Mouse (Mus musculus): ENCODE data around the gene Iqch.
"Not testable (repeated sequence)": the region's sequence is repeated elsewhere in the genome, so short reads cannot be mapped to it uniquely, and the experiment has no call there.

Iqch gene

DNA sequence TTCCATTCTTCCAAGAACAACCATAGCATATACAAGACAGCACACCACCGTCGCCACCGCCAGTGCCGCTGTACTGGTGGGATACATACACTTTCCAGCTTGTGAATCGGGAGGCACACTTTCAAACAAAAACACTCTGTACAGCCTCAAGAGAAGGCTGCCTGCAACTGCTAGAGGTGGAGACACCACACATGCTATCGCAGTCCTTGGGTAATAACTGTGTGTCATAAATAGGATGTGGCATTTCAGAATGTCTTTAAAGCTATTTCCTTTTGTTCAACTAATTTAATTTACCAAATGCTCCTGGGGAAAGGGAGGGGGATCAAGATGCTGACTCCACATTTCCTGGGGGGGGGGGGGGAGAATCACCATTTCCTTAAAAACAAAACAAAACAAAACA is 34.0 kb downstream of the Iqch start:
- DNase-seq (ENCODE audit: low read depth, low spot score): no peak

DNA sequence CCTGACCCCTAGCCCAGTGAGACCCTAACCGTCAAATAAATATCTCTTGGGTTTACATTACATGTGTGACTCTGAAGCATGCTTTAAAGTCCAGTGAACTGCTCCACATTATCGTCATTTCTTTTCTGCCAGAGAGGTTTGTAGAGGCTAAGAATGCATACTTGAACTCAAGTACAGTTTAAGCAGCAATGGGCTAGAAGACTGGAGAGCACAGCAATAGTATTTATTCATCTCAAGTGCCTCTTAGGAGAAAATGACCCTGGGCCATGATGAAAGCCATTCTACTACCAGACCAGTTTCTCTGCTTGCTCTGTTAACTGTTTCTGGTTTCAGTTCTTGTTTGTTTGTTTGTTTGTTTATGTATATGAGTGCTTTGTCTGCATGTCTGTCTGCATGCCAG is 38.9 kb downstream of the Iqch start:
- no peak for DNase-seq (ENCODE audit: low read depth, low spot score)

DNA sequence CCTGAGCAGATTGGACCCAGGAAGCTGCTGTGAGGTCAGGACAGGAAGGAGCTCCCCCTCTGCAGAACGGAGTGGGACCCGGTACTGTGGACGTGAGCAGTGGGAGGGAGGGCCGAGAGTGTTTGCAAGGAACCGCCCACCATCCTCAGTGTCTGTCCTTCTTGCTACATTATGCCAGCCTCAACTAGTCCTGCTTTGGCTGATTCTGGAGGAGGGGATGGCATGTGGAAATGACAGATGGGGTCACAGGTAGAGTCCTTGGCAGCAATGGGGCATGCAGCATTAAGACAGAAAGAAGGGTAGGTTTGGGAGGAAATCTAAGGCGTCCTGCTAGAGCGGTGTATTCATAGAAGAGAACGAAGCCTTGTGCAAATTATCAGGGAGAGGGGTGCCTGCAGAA is 40.4 kb downstream of the Iqch start:
- no peak for DNase-seq (ENCODE audit: low read depth, low spot score)

DNA sequence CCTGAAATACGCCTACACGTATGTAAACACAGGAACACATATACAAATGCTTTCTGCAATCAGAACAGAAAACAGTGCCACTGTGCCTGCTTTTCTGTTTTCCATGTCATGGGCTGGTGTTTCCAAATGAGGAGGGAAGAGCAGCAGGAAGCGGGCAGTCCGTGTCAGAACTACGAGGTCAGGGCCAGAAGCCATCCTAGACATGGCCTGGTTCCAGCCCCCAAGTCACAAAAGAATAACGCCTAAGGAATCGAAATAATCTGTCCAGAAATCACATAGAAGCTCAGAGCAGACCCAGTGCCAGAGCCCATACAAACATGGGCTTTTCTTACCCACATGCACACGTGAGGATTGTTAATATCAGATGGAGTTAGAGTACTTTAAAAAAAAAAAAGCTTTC is 45.4 kb downstream of the Iqch start:
- DNase-seq (ENCODE audit: low read depth, low spot score): no peak

DNA sequence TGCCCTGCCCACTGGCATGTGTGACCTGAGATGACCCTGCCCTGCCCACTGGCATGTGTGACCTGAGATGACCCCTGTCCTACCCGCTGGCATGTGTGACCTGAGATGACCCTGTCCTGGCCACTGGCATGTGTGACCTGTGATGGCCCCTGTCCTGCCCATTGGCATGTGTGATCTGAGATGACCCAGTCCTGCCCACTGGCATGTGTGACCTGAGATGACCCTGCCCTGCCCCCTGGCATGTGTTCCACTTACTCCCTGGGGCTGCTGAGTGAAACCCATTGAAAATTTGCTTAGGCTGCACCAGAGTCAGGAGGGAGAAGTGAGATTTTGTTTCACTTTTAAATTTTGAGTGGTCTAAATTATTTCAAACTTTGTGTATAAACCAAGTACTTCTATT is 46.0 kb downstream of the Iqch start:
- DNase-seq (ENCODE audit: low read depth, low spot score): no peak

DNA sequence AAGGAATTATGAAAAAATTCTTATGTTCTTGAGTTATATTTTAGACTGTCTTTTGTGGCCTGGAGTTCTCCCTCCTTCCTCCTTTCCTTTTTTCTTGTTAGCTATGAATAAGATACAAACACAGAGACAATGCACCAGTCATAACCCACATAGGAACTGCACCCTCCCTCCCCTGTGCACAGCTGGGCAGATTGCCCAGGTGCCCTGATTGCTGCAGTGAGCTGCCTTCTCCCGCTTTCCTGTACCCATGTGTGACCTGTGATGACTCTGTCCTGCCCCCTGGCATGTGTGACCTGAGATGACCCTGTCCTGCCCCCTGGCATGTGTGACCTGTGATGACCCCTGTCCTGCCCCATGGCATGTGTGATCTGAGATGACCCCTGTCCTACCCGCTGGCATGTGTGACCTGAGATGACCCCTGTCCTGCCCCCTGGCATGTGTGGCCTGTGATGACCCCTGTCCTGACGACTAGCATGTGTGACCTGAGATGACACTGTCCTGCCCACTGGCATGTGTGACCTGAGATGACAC is 46.8 kb downstream of the Iqch start:
- DNase-seq (ENCODE audit: low read depth, low spot score): no peak

DNA sequence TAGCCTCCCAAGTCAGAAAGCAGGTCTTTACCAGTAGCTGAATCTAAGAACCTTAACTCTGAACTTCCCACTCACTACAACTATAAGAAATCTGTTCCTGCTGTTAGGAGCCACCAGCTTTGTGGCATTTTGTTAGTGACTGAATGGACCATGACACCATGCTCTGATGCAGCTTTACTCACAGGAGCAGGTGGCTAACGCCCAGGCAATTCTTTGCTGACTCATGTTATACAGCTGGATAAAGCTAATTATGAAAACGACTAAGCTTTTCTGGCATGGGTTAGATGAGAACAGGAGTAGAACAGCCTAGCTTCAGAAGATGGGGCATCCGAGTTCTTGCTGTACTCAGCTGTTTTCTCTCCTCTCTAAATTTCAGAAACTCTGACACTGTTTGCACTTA is 48.7 kb downstream of the Iqch start:
- no peak for DNase-seq (ENCODE audit: low read depth, low spot score)

DNA sequence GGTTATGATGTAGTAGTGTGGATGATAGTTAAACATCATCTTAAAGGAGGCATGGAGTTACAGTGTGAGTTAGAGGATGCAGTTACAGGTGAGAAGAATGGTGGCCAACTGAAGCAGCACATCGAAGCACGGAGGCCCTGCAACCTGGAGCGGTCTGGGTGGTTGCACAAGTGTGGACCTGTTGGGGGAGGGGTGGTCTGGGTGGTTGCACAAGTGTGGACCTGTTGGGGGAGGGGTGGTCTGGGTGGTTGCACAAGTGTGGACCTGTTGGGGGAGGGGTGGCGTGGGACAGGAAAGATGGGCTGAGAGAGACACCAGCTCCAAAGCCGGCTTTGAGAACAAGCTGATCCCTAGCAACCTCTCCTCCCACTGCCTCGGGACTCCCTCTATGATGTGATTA is 51.6 kb downstream of the Iqch start:
- not testable (repeated sequence) for DNase-seq (ENCODE audit: low read depth, low spot score)

DNA sequence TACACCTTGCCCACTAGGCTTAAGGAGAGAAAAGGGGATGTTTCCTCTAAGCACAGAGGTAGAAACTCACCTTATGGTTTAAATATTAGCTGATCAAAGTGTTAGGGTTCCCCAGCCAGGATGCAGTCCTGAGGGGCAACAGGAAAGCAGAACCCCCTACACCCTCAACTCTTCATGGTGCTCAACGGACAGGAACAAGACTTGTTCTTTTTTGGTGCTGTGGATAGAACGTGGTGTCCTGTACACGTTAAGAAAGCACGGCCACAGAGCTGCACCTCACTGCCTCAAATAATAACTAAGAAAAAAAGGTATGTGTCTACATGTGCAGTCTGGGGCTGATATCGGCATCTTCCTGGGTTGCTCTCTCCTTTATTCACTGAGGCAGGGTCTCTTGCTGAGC is 53.3 kb downstream of the Iqch start:
- DNase-seq (ENCODE audit: low read depth, low spot score): no peak

DNA sequence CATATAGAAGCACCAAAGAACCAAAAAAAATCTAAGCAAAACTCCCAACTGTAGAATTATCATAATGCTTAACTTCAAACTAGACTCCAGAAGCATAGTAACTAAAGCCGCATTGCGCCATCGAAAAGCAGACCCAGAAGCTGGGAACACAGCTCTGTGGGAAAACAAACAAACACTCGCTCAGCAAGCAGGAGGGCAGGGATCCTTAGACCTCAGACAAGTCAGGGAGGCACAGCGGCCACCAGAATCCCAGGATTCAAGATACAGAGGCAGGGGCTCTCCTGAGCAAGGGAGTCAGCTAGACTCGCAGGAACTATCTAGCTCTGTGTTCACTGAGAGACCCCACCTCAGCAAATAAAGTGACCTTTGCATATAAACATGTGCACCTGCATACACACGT is 60.4 kb downstream of the Iqch start:
- no peak for DNase-seq (ENCODE audit: low read depth, low spot score)

DNA sequence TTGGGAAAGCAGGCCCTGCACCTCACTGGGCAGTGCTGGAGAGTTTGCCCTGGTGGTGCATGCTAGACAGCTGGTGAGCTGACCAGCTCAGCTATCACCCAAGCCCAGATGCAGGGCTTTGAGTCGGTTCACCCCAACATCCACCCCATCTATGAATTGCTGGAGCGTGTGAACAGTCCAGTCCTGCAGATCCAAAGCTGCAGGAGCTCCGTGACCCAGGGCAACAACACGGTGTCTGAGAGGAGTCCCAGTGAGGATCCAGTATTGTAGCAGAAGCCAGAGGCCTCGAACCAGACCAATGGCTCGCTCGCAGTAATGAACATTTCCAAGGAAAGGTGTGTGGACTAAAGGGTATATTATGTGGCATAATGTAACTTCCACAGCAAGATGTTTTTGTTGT is 61.0 kb downstream of the Iqch start:
- no peak for DNase-seq (ENCODE audit: low read depth, low spot score)

DNA sequence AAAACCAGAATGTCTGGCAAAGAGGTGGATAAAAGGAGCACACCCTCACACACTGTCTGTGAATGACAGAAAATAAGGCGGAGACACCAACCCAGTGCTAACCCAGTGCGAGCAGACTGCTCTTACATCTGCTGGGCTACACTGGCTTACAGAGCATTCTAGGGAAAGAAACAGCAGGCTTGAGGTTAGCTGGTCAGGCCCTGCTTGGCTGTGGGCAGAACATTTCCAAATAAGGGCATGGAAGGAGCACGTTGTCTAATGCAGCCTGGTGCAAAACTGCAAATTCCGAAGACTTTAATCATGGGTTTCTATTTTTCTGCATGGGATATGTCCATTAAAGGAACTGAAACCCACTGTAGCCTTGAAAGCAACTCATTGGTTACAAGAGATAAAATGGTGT is 64.8 kb downstream of the Iqch start:
- DNase-seq (ENCODE audit: low read depth, low spot score): no peak

DNA sequence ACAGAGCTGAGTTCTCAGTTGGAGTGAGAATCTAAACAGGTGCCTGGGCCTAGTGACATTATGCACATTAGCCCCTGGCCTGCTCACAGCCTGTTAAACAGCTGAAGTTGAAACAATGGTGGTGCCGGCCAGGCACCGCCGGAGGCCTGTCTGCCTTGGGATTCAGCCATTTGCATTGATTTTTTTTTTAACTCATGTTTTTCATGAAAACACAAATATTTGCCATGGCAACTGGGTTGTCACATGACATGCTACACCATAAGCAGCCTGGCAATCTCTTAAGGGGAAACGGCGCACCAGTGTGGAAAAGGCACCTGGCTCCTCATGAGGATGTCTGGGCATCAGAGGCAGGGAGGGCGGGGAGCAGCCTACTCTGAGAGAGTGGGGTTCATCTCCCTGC is 67.3 kb downstream of the Iqch start:
- DNase-seq (ENCODE audit: low read depth, low spot score): no peak

DNA sequence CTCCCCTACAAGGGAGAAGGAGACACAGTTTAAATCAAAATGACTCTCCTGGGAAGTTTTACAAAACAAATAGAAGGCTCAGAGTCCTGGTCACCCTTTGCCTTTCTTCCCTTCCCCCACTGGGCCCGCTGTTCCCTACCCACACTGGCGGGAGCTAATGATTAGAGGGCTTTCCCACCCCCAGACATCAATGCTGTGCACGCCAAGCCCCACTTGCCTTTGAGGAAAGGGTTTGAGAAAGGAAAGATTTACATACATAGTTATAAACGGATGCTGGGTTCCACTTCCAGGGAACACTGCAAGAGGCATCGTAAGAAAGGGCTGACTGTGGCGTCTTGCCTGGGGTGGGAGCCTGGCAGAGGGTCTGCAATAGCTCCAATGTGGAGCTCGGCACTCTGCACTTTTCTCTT is 67.9 kb downstream of the Iqch start:
- no peak for DNase-seq (ENCODE audit: low read depth, low spot score)

DNA sequence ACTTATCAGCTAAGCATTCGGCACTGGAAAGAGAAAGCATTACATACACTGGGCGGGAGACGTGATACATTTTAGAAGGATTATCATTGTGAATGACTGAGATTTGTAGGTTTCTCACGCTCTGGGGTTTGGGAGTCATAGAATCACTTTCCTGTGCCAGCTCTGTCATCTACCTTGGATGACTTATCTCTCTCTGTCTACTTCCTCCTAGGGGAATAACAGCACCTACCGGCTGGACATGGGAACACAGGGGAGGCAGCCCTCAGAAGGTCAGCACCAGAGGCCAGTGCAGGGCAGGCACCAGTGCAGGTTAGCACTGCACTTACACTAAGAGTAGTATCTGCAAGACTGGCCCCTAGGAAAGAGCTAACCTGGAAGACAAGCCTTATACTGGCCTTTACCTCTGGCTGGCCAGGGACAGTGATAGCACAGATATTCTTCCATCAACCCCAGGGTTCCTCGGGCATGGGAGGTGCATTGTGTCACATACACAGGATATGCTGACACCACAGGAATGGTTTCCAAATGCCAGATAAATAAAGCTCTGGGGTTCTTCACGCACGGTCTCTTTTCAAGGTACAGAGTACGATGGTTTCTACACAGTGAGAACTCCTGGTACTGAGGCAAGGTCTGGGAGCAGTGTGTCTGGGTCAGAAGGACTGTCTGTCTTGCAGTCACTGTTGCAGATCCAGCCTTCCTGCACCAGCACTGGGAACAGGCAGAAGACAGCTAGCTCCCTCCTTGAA is 69.2 kb downstream of the Iqch start:
- DNase-seq (ENCODE audit: low read depth, low spot score): no peak

DNA sequence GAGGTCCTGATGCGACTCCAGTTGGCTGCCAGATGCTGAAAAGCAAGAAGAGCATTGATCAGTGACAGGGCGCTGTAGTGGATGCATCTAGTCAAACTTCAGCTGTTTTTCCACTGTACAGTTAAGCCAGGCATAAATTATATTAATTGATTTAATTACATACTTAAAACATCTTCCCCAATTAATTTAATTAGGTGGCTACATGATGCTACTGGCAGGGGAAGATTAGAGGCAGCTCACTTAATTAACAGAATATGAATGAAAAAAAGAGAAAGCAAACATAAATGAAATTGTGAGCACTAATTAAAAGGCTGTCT is 78.4 kb downstream of the Iqch start:
- no peak for DNase-seq (ENCODE audit: low read depth, low spot score)

DNA sequence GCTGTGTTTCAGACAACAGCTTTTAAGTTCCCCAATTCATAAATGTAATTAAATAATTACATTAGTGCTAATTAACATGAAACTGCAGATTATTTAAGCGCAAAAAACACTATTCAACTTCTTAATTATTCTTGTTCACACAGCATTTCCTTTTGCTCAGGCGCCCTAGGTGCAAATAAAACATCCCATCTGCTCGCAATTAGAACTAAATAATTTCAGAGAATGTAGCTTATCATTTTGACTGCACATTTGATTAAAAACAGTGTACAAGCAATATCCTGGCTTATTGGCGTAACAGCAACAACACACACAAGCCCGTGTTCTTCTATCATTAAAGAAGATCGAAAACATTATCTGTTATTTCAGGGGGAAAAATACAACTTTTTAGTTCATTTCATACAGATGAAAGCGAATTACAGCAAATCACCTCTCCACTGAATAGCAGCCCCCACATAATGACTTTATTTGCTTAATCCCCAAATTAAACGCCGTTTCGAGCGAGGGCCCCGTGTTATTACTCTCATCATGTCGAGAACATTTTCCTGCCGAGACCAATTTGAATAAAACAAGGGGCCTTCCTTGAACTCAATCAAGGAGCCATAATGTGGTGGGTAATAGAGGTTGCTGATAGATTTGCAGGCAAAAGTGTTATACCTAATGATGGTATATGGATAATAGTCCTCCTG is 78.9 kb downstream of the Iqch start:
- no peak for DNase-seq (ENCODE audit: low read depth, low spot score)

DNA sequence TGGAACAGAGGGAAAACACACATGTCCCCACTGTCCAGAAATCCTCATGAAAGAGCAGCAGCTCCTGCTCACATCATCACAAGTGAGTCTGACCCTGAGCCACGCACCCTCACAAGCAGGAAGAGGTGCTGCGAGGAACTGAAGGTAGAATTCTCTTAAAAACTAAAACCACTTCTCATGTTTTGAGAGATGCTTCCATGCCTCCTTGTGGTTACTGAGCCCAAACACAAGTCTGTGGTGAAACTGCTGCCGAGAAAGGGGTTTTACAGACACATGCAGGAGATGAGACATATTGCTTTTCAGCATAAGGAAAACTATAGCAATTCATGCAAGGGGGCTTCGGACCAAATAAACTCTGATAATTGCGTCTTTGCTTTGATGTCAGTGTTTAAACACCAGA is 89.4 kb downstream of the Iqch start:
- DNase-seq (ENCODE audit: low read depth, low spot score): no peak

DNA sequence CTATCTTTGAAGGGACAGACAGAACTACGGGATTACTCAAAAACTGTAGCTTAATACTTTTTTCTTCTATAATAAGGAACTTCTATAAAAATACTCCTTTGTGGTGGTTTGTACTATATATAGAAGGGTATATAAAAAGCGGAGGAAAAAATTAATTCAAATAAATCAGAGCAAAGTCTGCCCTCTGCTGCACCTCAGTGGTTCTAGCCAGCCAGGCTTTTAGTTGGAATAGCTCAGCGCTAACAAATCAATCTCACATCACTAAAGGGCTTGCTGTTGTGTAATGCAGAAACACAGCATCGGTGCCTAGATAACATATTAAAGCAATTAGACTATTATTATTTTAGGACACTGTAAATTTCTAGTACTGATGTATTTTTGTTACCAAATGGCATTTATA is 91.3 kb downstream of the Iqch start:
- no peak for DNase-seq (ENCODE audit: low read depth, low spot score)

DNA sequence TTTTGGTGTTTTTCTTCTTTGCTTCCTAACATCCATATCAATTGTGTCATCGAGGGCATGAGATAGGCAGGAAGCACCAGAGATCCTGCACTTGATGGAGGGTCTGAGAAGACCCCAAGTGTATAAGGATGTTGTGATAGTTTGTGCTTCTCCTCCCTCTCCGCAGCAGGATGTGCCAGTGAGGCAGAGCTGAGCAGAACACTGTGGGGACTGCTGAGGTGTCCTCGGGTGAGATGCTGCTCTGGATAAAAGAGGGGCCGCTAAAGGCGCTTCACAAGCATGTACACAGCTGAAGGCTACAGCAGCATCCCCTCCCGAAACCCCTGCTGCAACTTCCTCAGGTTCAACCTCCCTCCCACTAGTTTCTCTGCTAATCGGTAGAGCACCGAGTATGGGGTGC is 95.2 kb downstream of the Iqch start:
- no peak for DNase-seq (ENCODE audit: low read depth, low spot score)

DNA sequence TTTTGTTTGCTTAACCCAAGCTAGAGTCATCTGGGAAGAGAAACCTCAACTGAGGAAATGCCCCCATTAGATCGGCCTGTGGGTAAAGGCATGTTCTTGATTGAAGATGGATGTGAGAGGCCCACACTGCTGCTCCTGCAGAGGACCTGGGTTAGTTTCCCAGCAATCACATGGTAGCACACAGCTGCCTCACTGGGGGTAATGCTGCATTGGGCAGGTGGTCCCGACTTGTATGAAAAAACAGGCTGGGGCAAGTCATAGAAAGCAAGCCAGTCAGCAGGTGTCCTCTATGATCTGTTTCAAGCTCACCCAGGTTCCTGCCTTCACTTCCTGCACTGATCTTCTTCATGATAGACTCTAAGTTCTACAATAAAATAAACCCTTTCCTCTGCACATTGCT is 98.4 kb downstream of the Iqch start:
- DNase-seq (ENCODE audit: low read depth, low spot score): no peak

DNA sequence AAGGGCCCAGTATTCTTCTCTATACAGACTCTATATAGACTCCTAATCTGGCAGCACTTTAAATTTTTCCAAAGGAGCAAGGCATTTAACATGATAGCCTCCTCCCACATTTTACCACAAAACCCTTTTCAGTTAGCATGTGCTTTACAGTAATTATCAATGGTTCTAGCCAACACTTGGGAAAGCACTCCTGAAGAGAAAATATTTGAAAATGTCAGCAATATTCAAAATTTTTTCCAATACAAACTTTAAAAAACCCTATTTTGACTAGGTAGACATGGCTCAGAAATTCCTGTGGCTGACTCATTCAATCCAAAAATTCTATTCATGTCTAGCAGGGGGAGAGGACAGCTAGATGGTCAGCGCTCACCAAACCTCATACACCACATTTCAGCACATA is 100.8 kb downstream of the Iqch start:
- no peak for DNase-seq (ENCODE audit: low read depth, low spot score)

DNA sequence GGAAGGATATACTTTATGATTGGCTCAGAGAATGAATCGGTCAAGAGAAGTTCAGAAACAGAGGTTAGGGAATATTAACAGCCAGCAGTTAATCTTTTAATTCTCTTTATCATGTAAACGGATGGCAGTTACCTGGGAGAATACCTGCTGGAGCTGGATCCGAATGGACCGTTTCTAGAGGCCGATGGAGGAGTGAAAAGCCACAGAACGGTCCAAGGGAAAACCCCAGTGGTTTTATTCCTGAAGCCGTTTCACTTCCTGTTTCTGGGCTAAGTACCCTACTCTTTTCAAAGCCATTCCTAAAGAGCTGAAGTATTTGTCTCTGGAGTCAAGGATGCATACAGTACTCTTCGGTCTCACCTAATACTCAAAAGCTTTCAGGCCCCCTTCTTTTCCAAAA is 102.4 kb downstream of the Iqch start:
- no peak for DNase-seq (ENCODE audit: low read depth, low spot score)

DNA sequence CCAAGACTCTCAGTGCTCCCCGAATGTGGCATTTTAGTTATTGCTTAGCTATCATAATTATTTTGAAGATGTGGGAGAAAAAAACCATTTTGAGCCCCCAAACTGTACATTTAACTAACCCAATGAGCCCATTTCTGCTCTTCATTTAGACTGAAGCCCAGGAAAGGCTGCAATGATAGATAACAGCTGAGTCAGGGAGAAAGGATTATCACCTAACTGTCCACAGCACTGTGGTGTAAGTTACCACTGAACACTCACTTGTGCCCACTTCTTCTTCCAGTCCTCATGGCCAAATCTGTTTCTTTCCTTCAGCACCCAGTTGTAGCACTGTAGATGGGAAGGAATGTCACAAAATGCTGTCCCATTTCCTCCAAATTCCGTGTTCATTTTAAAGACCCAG is 106.5 kb downstream of the Iqch start:
- DNase-seq (ENCODE audit: low read depth, low spot score): no peak

All from ES-CJ7 (cell line).